Mouse (Mus musculus): ENCODE measurements around the gene Zfp36l2. TPM values are rescaled to one million over a fixed set of nuclear protein-coding genes. Genes with fewer than 3 reads are reported as not detected.
"Not testable (repeated sequence)": the region's sequence is repeated elsewhere in the genome, so short reads cannot be mapped to it uniquely, and the experiment has no call there.

Zfp36l2 gene
- 18.7 and 19.7 TPM in 2 replicates for polyA plus RNA-seq (2015; fragmentation: Nextera tagmentation; extraction: Ambion mirVana)

DNA sequence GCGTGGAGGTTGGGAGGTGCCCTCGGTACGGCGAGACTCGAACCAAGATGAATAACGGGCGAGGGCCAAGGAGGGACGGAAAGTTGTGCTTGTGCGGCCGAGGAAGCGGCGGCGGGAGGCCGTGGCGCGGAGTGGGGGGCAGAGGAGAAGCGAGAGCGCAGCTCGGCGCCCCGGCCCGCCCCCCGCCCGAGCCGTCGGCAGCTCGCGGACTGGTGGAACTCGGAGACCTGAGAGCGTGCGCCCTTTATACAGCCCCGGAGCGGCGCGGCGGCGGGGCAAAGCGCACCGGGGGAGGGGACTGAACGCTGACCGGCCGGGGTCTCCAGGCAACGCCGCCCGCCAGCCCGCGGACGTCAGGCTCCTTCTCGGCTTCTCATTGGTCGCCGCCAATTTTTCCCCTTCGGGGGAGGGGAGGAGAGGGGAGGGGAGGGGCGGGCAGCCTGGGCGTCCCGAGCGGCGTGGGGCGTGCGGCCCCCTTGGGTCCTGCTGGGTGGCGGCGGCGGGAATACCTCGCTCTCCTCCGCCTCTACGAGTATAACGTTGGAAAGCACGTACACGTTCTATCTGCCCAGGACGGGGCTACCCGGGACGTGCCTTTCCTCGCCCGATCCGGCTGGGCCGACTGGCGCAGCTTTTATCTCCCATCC, at the start of gene Zfp36l2:
Gene Zfp36l2, minus strand, starts transcription at position 221 of the 647 bp plus-strand sequence.
- peak within 1 kb of the TSS; percentile 84 for H3K4me2 ChIP-seq (replicated peaks)
- H3K27me3 ChIP-seq = no peaks in the 10 kb centered on the region
- peak within 1 kb of the TSS; percentile 99 for H3K4me3 ChIP-seq
- H3K9me3 ChIP-seq = no peaks in the 10 kb centered on the region
- WGBS = 0% methylated on average over 41 of the region's 76 CpGs
- peak within 1 kb of the TSS; percentile 100 for H3K9ac ChIP-seq
- H3K4me1 ChIP-seq = peaks cover 31% of the 10 kb centered on the region
- peaks cover 29% of the 10 kb centered on the region for H3K36me3 ChIP-seq
- peak within 1 kb of the TSS; percentile 99 for H3K27ac ChIP-seq
- peak; percentile 89 for ATAC-seq (ENCODE audit: low FRiP score, low read depth)

GRCm38 (mm10) chr17:84236781-84237557, 49.2 kb upstream of the Zfp36l2 start:
- Histone ChIP-seq H3K4me1 (no peaks in the 10 kb centered on the region), H3K9me3 (no peaks in the 10 kb centered on the region), H3K36me3 (peaks cover 11% of the 10 kb centered on the region; the same call in 1 of the 2 replicates), H3K4me3 (no peak overlapping the region), H3K9ac (no peak overlapping the region), H3K4me2 (replicated peaks) (no peak overlapping the region), H3K27me3 (no peaks in the 10 kb centered on the region), H3K27ac (no peak overlapping the region)
- ATAC-seq (ENCODE audit: low FRiP score, low read depth) = no peak
- WGBS = 95% methylated on average over 7 of the region's 7 CpGs

- Histone ChIP-seq H3K9me3 (no peaks in the 10 kb centered on the region), H3K4me1 (no peaks in the 10 kb centered on the region), H3K4me3 (no peak overlapping the region), H3K36me3 (peaks cover 15% of the 10 kb centered on the region; the same call in 1 of the 2 replicates), H3K27ac (no peak overlapping the region), H3K9ac (no peak overlapping the region), H3K4me2 (replicated peaks) (no peak overlapping the region), H3K27me3 (no peaks in the 10 kb centered on the region)
- 75% methylated on average over 4 of the region's 4 CpGs for WGBS
- ATAC-seq (ENCODE audit: low FRiP score, low read depth) = no peak
Measured at GRCm38 (mm10) chr17:84235399-84235928, 47.7 kb upstream of the Zfp36l2 start.

DNA sequence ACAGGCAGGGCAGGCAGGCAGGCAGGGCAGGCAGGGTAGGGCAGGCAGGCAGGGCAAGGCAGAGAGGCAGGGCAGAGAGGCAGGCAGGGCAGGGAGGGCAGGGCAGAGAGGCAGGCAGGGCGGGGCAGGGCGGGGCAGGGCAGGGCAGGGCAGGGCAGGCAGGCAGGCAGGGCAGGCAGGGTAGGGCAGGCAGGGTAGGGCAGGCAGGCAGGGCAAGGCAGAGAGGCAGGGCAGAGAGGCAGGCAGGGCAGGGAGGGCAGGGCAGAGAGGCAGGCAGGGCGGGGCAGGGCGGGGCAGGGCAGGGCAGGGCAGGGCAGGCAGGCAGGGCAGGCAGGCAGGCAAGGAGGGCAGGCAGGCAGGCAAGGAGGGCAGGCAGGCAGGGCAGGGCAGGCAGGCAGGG, 47.0 kb upstream of the Zfp36l2 start:
- not testable (repeated sequence) for H3K27me3 ChIP-seq; H3K9me3 ChIP-seq; H3K27ac ChIP-seq; H3K4me2 ChIP-seq (replicated peaks); H3K4me1 ChIP-seq; ATAC-seq (ENCODE audit: low FRiP score, low read depth); H3K4me3 ChIP-seq; H3K9ac ChIP-seq
- 82% methylated on average over 2 of the region's 4 CpGs for WGBS
- peaks cover 21% of the 10 kb centered on the region; the same call in 1 of the 2 replicates for H3K36me3 ChIP-seq

- Histone ChIP-seq H3K27me3 (no peaks in the 10 kb centered on the region), H3K9me3 (no peaks in the 10 kb centered on the region), H3K9ac (no peak overlapping the region), H3K36me3 (peaks cover 29% of the 10 kb centered on the region), H3K4me2 (replicated peaks) (no peak overlapping the region), H3K4me3 (no peak overlapping the region), H3K4me1 (no peaks in the 10 kb centered on the region), H3K27ac (no peak overlapping the region)
- WGBS = 95% methylated on average over 2 of the region's 2 CpGs
- ATAC-seq (ENCODE audit: low FRiP score, low read depth) = no peak
Measured at GRCm38 (mm10) chr17:84233758-84234157, 46.0 kb upstream of the Zfp36l2 start.

DNA sequence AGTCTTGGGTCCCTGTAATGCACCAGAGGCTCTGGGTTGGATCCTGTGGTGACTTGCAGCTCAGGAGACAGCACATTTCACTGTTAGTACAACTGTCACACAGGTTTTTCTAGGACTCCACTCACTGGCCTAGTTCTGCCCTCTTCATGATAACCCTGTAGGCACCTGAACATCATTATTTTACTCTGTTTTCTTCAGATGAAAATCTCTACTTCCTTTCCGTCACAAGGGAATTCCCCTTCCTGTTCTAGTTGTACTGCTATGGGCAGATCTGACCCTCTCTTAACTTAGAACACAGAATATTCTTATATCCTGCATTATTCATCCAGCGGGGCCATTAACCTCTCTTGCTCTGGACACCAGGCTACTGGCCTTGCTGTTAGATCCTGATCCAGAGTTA, 43.6 kb upstream of the Zfp36l2 start:
- peaks cover 5% of the 10 kb centered on the region; the same call in 1 of the 2 replicates for H3K4me1 ChIP-seq
- H3K9ac ChIP-seq = no peak overlapping the region
- peaks cover 39% of the 10 kb centered on the region for H3K36me3 ChIP-seq
- H3K27ac ChIP-seq = no peak overlapping the region
- H3K27me3 ChIP-seq = no peaks in the 10 kb centered on the region
- no peak overlapping the region for H3K4me3 ChIP-seq
- no peaks in the 10 kb centered on the region for H3K9me3 ChIP-seq
- ATAC-seq (ENCODE audit: low FRiP score, low read depth) = no peak
- H3K4me2 ChIP-seq (replicated peaks) = no peak overlapping the region
- WGBS = 95% methylated on average over 2 of the region's 2 CpGs

DNA sequence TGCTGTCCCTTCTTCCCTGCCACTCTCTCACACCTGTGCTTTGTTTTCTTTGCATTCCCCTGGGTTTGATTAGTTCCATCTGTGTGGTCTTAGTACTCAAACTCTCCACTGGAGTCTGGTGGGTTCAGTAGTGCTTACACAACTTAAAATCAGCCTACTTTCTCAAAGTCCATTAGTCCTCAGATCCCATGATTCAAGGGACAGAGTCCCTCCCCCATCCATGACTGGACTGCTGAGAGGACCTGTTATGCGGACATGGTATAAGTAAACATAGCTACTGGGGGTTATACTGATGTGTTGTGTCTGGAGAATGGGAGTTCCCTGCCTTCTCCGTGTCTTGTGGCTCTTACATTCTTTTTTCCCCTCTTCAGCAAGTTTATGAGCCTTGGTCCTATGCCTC, 40.5 kb upstream of the Zfp36l2 start:
- peaks cover 57% of the 10 kb centered on the region for H3K36me3 ChIP-seq
- no peaks in the 10 kb centered on the region for H3K27me3 ChIP-seq
- H3K9ac ChIP-seq = no peak overlapping the region
- H3K4me1 ChIP-seq = peaks cover 20% of the 10 kb centered on the region
- H3K4me2 ChIP-seq (replicated peaks) = no peak overlapping the region
- H3K27ac ChIP-seq = no peak overlapping the region
- 72% methylated on average over 2 of the region's 2 CpGs for WGBS
- H3K9me3 ChIP-seq = no peaks in the 10 kb centered on the region
- no peak overlapping the region for H3K4me3 ChIP-seq
- no peak for ATAC-seq (ENCODE audit: low FRiP score, low read depth)

DNA sequence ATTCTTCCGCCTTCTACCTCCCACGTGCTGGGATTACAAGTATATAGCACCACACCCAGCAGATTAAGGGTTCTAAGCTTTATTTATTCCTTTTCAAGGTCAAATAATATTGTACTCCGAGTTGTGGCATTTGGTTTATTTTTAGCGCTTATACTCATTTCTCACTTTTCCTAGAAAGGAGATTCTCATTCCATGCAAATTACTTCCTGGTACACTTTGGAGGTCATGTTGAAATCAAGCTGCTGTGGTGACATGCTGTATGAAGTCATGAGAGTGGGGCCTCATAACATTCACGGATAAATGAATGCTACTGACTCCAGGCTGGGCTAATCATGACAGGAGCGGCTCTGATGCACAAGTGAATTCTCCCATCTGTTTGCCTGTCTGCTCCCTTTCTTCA, 38.9 kb upstream of the Zfp36l2 start:
- H3K36me3 ChIP-seq = peaks cover 62% of the 10 kb centered on the region
- WGBS = 77% methylated on average over 6 of the region's 6 CpGs

GRCm38 (mm10) chr17:84226231-84226630, 38.5 kb upstream of the Zfp36l2 start:
- H3K4me1 ChIP-seq = peaks cover 20% of the 10 kb centered on the region
- H3K9ac ChIP-seq = no peak overlapping the region
- no peak overlapping the region for H3K27ac ChIP-seq
- no peak overlapping the region for H3K4me2 ChIP-seq (replicated peaks)
- H3K9me3 ChIP-seq = no peaks in the 10 kb centered on the region
- no peaks in the 10 kb centered on the region for H3K27me3 ChIP-seq
- peaks cover 67% of the 10 kb centered on the region for H3K36me3 ChIP-seq
- H3K4me3 ChIP-seq = no peak overlapping the region
- WGBS = 65% methylated on average over 5 of the region's 5 CpGs
- ATAC-seq (ENCODE audit: low FRiP score, low read depth) = no peak

More for the DNA sequence above, 38.9 kb upstream of the Zfp36l2 start:
- Histone ChIP-seq H3K4me2 (replicated peaks) (no peak overlapping the region), H3K9me3 (no peaks in the 10 kb centered on the region), H3K9ac (no peak overlapping the region), H3K27ac (no peak overlapping the region), H3K4me3 (no peak overlapping the region), H3K4me1 (peaks cover 20% of the 10 kb centered on the region), H3K27me3 (no peaks in the 10 kb centered on the region)
- ATAC-seq (ENCODE audit: low FRiP score, low read depth) = no peak

DNA sequence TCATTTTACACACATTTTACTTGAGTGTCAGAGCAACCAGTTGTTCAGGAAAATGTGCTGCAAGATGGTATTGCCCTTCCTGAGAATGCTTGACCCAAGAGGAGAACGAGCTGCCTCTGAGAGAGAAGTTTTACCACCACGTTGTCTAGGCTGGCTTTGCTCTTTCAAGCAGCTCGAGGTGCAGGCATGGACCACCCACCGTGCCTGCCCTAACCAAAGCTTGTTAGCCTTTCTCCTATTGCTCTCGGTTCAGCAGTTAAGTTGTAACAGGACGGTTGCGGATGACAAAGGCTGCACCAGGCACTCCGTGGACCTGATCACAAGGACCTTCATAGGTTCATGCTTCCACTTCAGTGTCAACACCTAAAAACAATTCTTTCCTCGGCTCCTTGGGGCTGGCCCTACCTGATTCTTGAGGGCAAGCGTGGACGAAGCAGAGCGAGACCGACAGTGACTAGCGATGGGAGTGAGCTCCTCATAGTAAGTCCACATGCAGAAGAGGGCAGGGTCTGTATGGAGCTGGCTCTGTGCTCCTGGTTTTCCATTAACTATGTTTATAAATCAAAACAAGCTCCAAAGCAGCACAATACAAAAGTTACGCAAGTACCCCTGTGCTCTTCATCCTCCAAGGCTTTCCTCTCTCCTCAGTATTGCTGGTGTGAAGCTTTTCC, 36.6 kb upstream of the Zfp36l2 start:
- Histone ChIP-seq H3K36me3 (peaks cover 71% of the 10 kb centered on the region), H3K9ac (no peak overlapping the region), H3K4me2 (replicated peaks) (no peak overlapping the region), H3K4me1 (peaks cover 20% of the 10 kb centered on the region), H3K27me3 (no peaks in the 10 kb centered on the region), H3K9me3 (no peaks in the 10 kb centered on the region), H3K27ac (no peak overlapping the region), H3K4me3 (no peak overlapping the region)
- WGBS = 59% methylated on average over 15 of the region's 15 CpGs
- no peak for ATAC-seq (ENCODE audit: low FRiP score, low read depth)

DNA sequence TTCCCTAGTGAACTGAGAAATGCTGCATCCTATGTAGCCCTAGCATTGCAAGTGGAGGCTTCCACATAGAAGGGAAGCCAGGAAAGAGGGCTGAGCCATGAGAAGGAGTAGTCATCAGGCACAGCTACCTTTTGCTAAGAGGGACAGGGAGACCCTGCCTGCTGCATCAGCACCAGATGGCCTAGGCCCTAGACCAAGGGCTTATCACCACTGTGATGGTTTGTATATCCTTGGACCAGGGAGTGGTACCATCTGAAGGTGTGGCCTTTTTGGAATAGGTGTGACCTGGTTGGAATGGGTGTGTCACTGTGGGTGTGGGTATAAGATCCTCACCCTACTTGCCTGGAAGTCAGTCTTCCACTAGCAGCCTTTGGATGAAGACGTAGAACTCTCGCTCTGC, 31.1 kb upstream of the Zfp36l2 start:
- H3K27me3 ChIP-seq; H3K27ac ChIP-seq; H3K9me3 ChIP-seq; H3K4me2 ChIP-seq (replicated peaks); ATAC-seq (ENCODE audit: low FRiP score, low read depth); H3K9ac ChIP-seq; H3K4me3 ChIP-seq; H3K4me1 ChIP-seq: not testable (repeated sequence)
- peaks cover 66% of the 10 kb centered on the region for H3K36me3 ChIP-seq
- 94% methylated on average over 2 of the region's 2 CpGs for WGBS

- WGBS = 77% methylated on average over 3 of the region's 3 CpGs
- no peaks in the 10 kb centered on the region for H3K27me3 ChIP-seq
- no peak overlapping the region for H3K27ac ChIP-seq
- H3K36me3 ChIP-seq = peaks cover 55% of the 10 kb centered on the region
- H3K4me2 ChIP-seq (replicated peaks) = no peak overlapping the region
- no peak overlapping the region for H3K4me3 ChIP-seq
- no peak for ATAC-seq (ENCODE audit: low FRiP score, low read depth)
- H3K9me3 ChIP-seq = no peaks in the 10 kb centered on the region
- H3K4me1 ChIP-seq = no peaks in the 10 kb centered on the region
- H3K9ac ChIP-seq = no peak overlapping the region
Measured at GRCm38 (mm10) chr17:84217696-84218095, 29.9 kb upstream of the Zfp36l2 start.
